Comparison of ENCODE assay signal across 42 mouse cellular contexts in genomic region chr9:40206546-40206950, GRCm38 (mm10). TPM values are rescaled to one million over a fixed set of nuclear protein-coding genes. Genes with fewer than 3 reads are reported as not detected.
A peak's percentile ranks its signal among the peaks of the same experiment; 100 is the strongest.
DNase-seq lines count a peak whose midpoint lies in the region; ATAC-seq and TF ChIP-seq lines count a peak whose summit lies in the region.
"Had no signal": no experiment of that assay in that cellular context is flagged by ENCODE, and none has a peak within 500 bp of the region (broad histone marks: within the 10 kb centered on the region; RNA-seq: fewer than 3 reads in every experiment).

No protein-coding gene starts in this region.

- WGBS in heart, embryonic 16.5 days = 59% methylated on average over 5 of the region's 5 CpGs
- 61% methylated on average over 5 of the region's 5 CpGs for WGBS in kidney, postnatal 0 days

- H3K4me2 ChIP-seq in heart, embryonic 16.5 days (ENCODE audit: low read depth, low read length) = no peak overlapping the region
- H3K4me2 ChIP-seq in kidney, postnatal 0 days (ENCODE audit: low read length) = no peak overlapping the region
- H3K4me2 ChIP-seq: embryonic facial prominence, embryonic 15.5 days; forebrain, embryonic 13.5 days; heart, embryonic 13.5 days; hindbrain, embryonic 15.5 days; liver, embryonic 12.5 days; midbrain, embryonic 13.5 days had no signal

- no peak overlapping the region for H3K27ac ChIP-seq in heart, embryonic 16.5 days (ENCODE audit: low read length)
- no peak overlapping the region for H3K27ac ChIP-seq in kidney, postnatal 0 days
- H3K27ac ChIP-seq: embryonic facial prominence, embryonic 10.5 days; embryonic facial prominence, embryonic 15.5 days; forebrain, embryonic 13.5 days; heart, adult 2 months; heart, embryonic 13.5 days; hindbrain, embryonic 15.5 days; liver, embryonic 12.5 days; midbrain, embryonic 13.5 days had no signal

- H3K4me3 ChIP-seq in heart, embryonic 16.5 days (ENCODE audit: low read length) = no peak overlapping the region
- H3K4me3 ChIP-seq in kidney, postnatal 0 days (replicated peaks; ENCODE audit: low read depth, low read length) = no peak overlapping the region
- H3K4me3 ChIP-seq: embryonic facial prominence, embryonic 10.5 days; embryonic facial prominence, embryonic 15.5 days; forebrain, embryonic 13.5 days; heart, adult 2 months; heart, embryonic 13.5 days; hindbrain, embryonic 15.5 days; liver, embryonic 12.5 days; megakaryocyte, embryonic 14.5 days; midbrain, embryonic 13.5 days had no signal

- peaks cover 24% of the 10 kb centered on the region for H3K36me3 ChIP-seq in heart, embryonic 16.5 days (ENCODE audit: control insufficient read depth, insufficient read depth)
- peaks cover 22% of the 10 kb centered on the region for H3K36me3 ChIP-seq in kidney, postnatal 0 days (ENCODE audit: insufficient read depth, low read length)

- no peaks in the 10 kb centered on the region for H3K27me3 ChIP-seq in heart, embryonic 16.5 days (ENCODE audit: control insufficient read depth, insufficient read depth, low read length)
- no peaks in the 10 kb centered on the region for H3K27me3 ChIP-seq in kidney, postnatal 0 days (ENCODE audit: insufficient read depth, low read length)
- H3K27me3 ChIP-seq: embryonic facial prominence, embryonic 15.5 days; forebrain, embryonic 13.5 days; heart, embryonic 13.5 days; hindbrain, embryonic 15.5 days; liver, embryonic 12.5 days; megakaryocyte, embryonic 14.5 days; midbrain, embryonic 13.5 days had no signal

- 0 out of 2 replicates have a peak, but pooled peaks have one; percentile 12 for TF ChIP-seq CTCF in kidney, postnatal 0 days (IDR thresholded peaks at IDR 0.05; ENCODE audit: low read depth)

- H3K9ac ChIP-seq in heart, embryonic 16.5 days (ENCODE audit: low read length) = no peak overlapping the region
- H3K9ac ChIP-seq in kidney, postnatal 0 days (ENCODE audit: low read depth, low read length) = no peak overlapping the region
- H3K9ac ChIP-seq: embryonic facial prominence, embryonic 15.5 days; forebrain, embryonic 13.5 days; heart, embryonic 13.5 days; hindbrain, embryonic 15.5 days; liver, embryonic 12.5 days; liver, postnatal 0 days; midbrain, embryonic 13.5 days had no signal

- no peak for DNase-seq in heart, postnatal 10 days
- DNase-seq in kidney, postnatal 0 days (ENCODE audit: low spot score) = no peak
- no peak for DNase-seq in kidney, adult 11 months
- DNase-seq in ZHBTc4 (ENCODE audit: low read depth, low spot score) = peak; percentile 22
- no peak for DNase-seq in natural killer cell, adult 2 months (ENCODE audit: low spot score in 2 of 2)
- no peak for DNase-seq in spleen, postnatal 10 days (ENCODE audit: low spot score in 2 of 2)
- no peak for DNase-seq in cerebellum, postnatal 25 days
- DNase-seq: adrenal gland, postnatal 25 days; cerebellum, adult 18-20 months; cerebellum, postnatal 10 days; gastrocnemius, postnatal 36 days; heart, adult 2 months; kidney, adult 9 months; layer of hippocampus, postnatal 36 days; left cerebral cortex, postnatal 4 days; liver, postnatal 0 days; lung, postnatal 36 days; thymus, postnatal 4 days had no signal

- H3K4me1 ChIP-seq in heart, embryonic 16.5 days (ENCODE audit: control insufficient read depth, insufficient read depth, low read length) = 0 out of 2 replicates have a peak, but pooled peaks cover 4% of the 10 kb centered on the region
- H3K4me1 ChIP-seq in kidney, postnatal 0 days (replicated peaks; ENCODE audit: insufficient read depth, low read length) = no peaks in the 10 kb centered on the region
- H3K4me1 ChIP-seq: embryonic facial prominence, embryonic 10.5 days; embryonic facial prominence, embryonic 15.5 days; forebrain, embryonic 13.5 days; heart, embryonic 13.5 days; hindbrain, embryonic 15.5 days; liver, embryonic 12.5 days; midbrain, embryonic 13.5 days had no signal

- peak; percentile 70; the same call in 1 of the 2 replicates for ATAC-seq in heart, embryonic 16.5 days (replicated peaks; ENCODE audit: extremely low read depth, insufficient read depth, low FRiP score)
- ATAC-seq in kidney, postnatal 0 days (replicated peaks; ENCODE audit: low FRiP score, low read depth) = no peak; the same call in 1 of the 2 replicates
- ATAC-seq: CD4-positive, CD25-positive, alpha-beta regulatory T cell, adult 4 months; forebrain, embryonic 13.5 days; liver, embryonic 12.5 days; liver, postnatal 0 days; midbrain, embryonic 13.5 days had no signal

- H3K9me3 ChIP-seq in heart, embryonic 16.5 days (replicated peaks; ENCODE audit: control insufficient read depth, low read length) = no peaks in the 10 kb centered on the region
- H3K9me3 ChIP-seq in kidney, postnatal 0 days (replicated peaks; ENCODE audit: low read length) = no peaks in the 10 kb centered on the region
- H3K9me3 ChIP-seq: embryonic facial prominence, embryonic 10.5 days; embryonic facial prominence, embryonic 15.5 days; forebrain, embryonic 13.5 days; heart, embryonic 13.5 days; hindbrain, embryonic 15.5 days; liver, embryonic 12.5 days; megakaryocyte, embryonic 14.5 days; midbrain, embryonic 13.5 days had no signal

- intact Hi-C loops in heart, postnatal 10 days (cut with DNase I) = no loop called here

RNA-seq across cellular contexts. Expression of gene Zfp202, which starts 14.4 kb away (rescaled TPM):
- polyA plus RNA-seq in heart, embryonic 16.5 days (2015; fragmentation: Nextera tagmentation; extraction: Ambion mirVana) = 3.2 and 3.4 TPM in 2 replicates
- 1 to 10 TPM; 2.9 to 3.3 TPM for total RNA-seq in heart, postnatal 10 days (2021)
- polyA plus RNA-seq in kidney, postnatal 0 days (2015; fragmentation: Nextera tagmentation; extraction: Ambion mirVana) = 3.9 and 4.3 TPM in 2 replicates

RNA-seq across cellular contexts. Expression of gene Olfr986, which starts 25.8 kb away (rescaled TPM):
- not detected in 2 replicates for polyA plus RNA-seq in heart, embryonic 16.5 days (2015; fragmentation: Nextera tagmentation; extraction: Ambion mirVana)
- total RNA-seq in heart, postnatal 10 days (2021) = under 1 TPM in 1 of 2 experiments, not detected in 1; 0.07 TPM
- 0.06 TPM in 1 of 2 replicates, not detected in the other for polyA plus RNA-seq in kidney, postnatal 0 days (2015; fragmentation: Nextera tagmentation; extraction: Ambion mirVana)
- total RNA-seq: adrenal gland, adult 18-20 months; adrenal gland, postnatal 25 days; gastrocnemius, adult 18-20 months; gastrocnemius, postnatal 36 days; heart, adult 2 months; hematopoietic stem cell, adult 5-6 weeks; layer of hippocampus, postnatal 36 days; left cerebral cortex, postnatal 4 days had no signal
- polyA plus RNA-seq: brain, embryonic 14.5 days; CD4-positive, CD25-positive, alpha-beta regulatory T cell, adult 4 months; cortical plate, adult 2 months; embryonic facial prominence, embryonic 10.5 days; embryonic facial prominence, embryonic 15.5 days; forebrain, embryonic 13.5 days; heart, adult 2 months; hindbrain, embryonic 15.5 days; intestine, embryonic 14.5 days; large intestine, adult 2 months; limb, embryonic 14.5 days; liver, embryonic 12.5 days; liver, postnatal 0 days; lung, embryonic 16.5 days; neural tube, embryonic 14.5 days; stomach, embryonic 14.5 days; testis, adult 2 months; thymus, postnatal 0 days had no signal

RNA-seq across cellular contexts. Expression of gene Tmem225, which starts 58.6 kb away (rescaled TPM):
- not detected in 2 replicates for polyA plus RNA-seq in heart, embryonic 16.5 days (2015; fragmentation: Nextera tagmentation; extraction: Ambion mirVana)
- total RNA-seq in heart, postnatal 10 days (2021) = not detected
- not detected in 2 replicates for polyA plus RNA-seq in kidney, postnatal 0 days (2015; fragmentation: Nextera tagmentation; extraction: Ambion mirVana)
- total RNA-seq: adrenal gland, adult 18-20 months; adrenal gland, postnatal 25 days; ES-E14; gastrocnemius, adult 18-20 months; gastrocnemius, postnatal 36 days; heart, adult 2 months; hematopoietic stem cell, adult 5-6 weeks; layer of hippocampus, postnatal 36 days; left cerebral cortex, postnatal 4 days had no signal
- polyA plus RNA-seq: brain, embryonic 14.5 days; CD4-positive, CD25-positive, alpha-beta regulatory T cell, adult 4 months; cortical plate, adult 2 months; embryonic facial prominence, embryonic 10.5 days; embryonic facial prominence, embryonic 15.5 days; forebrain, embryonic 13.5 days; heart, adult 2 months; heart, embryonic 13.5 days; hindbrain, embryonic 15.5 days; intestine, embryonic 14.5 days; large intestine, adult 2 months; limb, embryonic 14.5 days; liver, embryonic 12.5 days; liver, postnatal 0 days; lung, embryonic 16.5 days; midbrain, embryonic 13.5 days; neural tube, embryonic 14.5 days; stomach, embryonic 14.5 days; thymus, postnatal 0 days had no signal
